Mouse (Mus musculus) midbrain, embryonic 12.5 days (tissue): ENCODE measurements around the gene Ctnna3. TPM values are rescaled to one million over a fixed set of nuclear protein-coding genes. Genes with fewer than 3 reads are reported as not detected.

Experiments
- ATAC-seq: fragments of 200-750 bp; cut with Nextera tagmentation; 2 replicates; pipeline ENCODE4 v1.8.0; 2017; ENCODE audit warnings: low read depth, moderate TSS enrichment, moderate library complexity; ENCODE audit not compliant: low FRiP score
- H3K27ac ChIP-seq: fragments of 300-500 bp; sonication (generic); replicated peaks from 2 replicates; pipeline ENCODE4 v1.5.1; 2016; ENCODE audit warnings: mild to moderate bottlenecking
- H3K27me3 ChIP-seq: fragments of 300-500 bp; sonication (generic); 2 replicates; pipeline ENCODE4 v1.6.1; 2016; ENCODE audit warnings: mild to moderate bottlenecking
- H3K36me3 ChIP-seq: fragments of 300-500 bp; sonication (generic); 2 replicates; pipeline ENCODE4 v1.6.1; 2016
- H3K4me1 ChIP-seq: fragments of 300-500 bp; sonication (generic); 2 replicates; pipeline ENCODE4 v1.6.1; 2016
- H3K4me2 ChIP-seq: fragments of 300-500 bp; sonication (generic); replicated peaks from 2 replicates; pipeline ENCODE4 v1.6.1; 2016; ENCODE audit warnings: mild to moderate bottlenecking, moderate library complexity
- H3K4me3 ChIP-seq: fragments of 300-500 bp; sonication (generic); 2 replicates; pipeline ENCODE4 v1.5.1; 2016; ENCODE audit warnings: mild to moderate bottlenecking
- H3K9ac ChIP-seq: fragments of 300-500 bp; sonication (generic); replicated peaks from 2 replicates; pipeline ENCODE4 v1.6.1; 2016; ENCODE audit warnings: mild to moderate bottlenecking, moderate library complexity
- H3K9me3 ChIP-seq: fragments of 300-500 bp; sonication (generic); 2 replicates; pipeline ENCODE4 v1.6.1; 2016; ENCODE audit warnings: mild to moderate bottlenecking
- WGBS: fragments of 180-500 bp; shearing (Covaris S2); methylation state at CpG from one replicate; pipeline ENCODE4 v1.1.7; 2016; 5-methylcytosine and 5-hydroxymethylcytosine counted together
- polyA plus RNA-seq: library from polyadenylated mRNA; unstranded; fragments of >200 nt; fragmentation: Nextera tagmentation; extraction: Ambion mirVana; gene quantifications from 2 replicates; pipeline ENCODE4 v1.2.1, GENCODE M21; 2016

Ctnna3 gene
- polyA plus RNA-seq, 1 experiment from 2014 or later = not detected

DNA sequence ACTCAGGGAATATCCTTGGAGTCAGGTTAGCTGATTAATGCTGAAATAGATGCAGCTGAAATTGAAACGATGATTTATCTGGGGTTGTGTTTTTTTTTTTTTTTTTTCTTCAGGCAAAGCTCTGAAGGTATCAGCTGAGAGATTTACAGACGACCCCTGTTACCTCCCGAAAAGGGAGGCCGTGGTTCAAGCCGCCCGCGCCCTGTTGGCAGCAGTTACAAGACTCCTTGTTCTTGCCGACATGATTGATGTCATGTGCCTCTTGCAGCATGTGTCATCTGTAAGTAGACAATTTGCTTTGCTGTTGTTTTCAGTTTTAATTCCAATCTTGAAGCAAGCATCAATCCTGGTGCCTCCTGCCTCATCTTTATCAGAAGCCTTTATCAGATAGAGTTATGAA is 136.8 kb downstream of the Ctnna3 start:
- H3K9me3 ChIP-seq = no peaks in the 10 kb centered on the region
- no peaks in the 10 kb centered on the region for H3K36me3 ChIP-seq
- no peak overlapping the region for H3K27ac ChIP-seq
- ATAC-seq = no peak
- H3K4me3 ChIP-seq = no peak overlapping the region
- no peaks in the 10 kb centered on the region for H3K4me1 ChIP-seq
- 87% methylated on average over 8 of the region's 8 CpGs for WGBS
- H3K9ac ChIP-seq = no peak overlapping the region
- no peak overlapping the region for H3K4me2 ChIP-seq
- H3K27me3 ChIP-seq = no peaks in the 10 kb centered on the region

DNA sequence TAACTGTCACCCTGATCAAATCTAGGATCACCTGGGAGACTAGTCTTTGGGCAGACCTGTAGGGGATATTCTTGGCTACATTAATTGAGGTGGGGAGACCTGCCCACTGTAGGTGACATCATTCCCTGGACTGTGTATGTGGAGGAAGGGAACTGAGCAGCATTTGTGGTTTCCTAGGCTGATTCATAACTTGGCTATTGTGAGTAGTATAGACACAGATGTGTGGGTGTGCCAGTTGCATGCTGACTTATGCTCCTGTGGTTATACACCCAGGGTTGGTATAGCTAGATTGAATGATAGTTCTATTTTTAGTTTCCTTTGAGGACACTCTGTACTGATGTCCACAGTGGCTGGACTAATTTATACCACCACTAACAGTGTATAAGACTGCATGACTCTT is 141.7 kb downstream of the Ctnna3 start:
- Histone ChIP-seq H3K4me3 (no peak overlapping the region), H3K36me3 (no peaks in the 10 kb centered on the region), H3K27ac (no peak overlapping the region), H3K27me3 (no peaks in the 10 kb centered on the region), H3K4me2 (no peak overlapping the region), H3K9ac (no peak overlapping the region), H3K4me1 (no peaks in the 10 kb centered on the region), H3K9me3 (no peaks in the 10 kb centered on the region)
- no peak for ATAC-seq

DNA sequence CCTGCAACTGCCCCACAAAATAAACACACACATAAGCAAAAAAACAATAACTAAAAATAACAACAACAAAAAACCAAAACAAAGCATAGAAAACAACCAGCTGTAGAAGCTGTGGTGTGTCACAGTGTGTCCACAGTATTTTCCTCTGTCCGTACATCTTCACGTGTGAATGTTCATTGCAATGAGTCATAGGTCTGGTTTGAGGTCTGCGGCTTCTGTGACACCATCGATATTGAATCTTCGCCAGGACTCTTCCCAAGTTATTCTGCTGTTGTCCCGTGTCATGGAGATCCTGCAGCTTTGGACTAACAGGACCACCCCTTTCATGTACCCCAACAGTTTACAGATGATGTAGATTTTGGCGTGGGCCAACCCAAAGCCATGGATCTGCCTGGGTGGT is 143.0 kb downstream of the Ctnna3 start:
- no peaks in the 10 kb centered on the region for H3K36me3 ChIP-seq
- H3K9me3 ChIP-seq = no peaks in the 10 kb centered on the region
- ATAC-seq = no peak
- no peaks in the 10 kb centered on the region for H3K27me3 ChIP-seq
- H3K4me2 ChIP-seq = no peak overlapping the region
- 87% methylated on average over 7 of the region's 7 CpGs for WGBS
- no peak overlapping the region for H3K9ac ChIP-seq
- H3K27ac ChIP-seq = no peak overlapping the region
- H3K4me3 ChIP-seq = no peak overlapping the region
- H3K4me1 ChIP-seq = no peaks in the 10 kb centered on the region

DNA sequence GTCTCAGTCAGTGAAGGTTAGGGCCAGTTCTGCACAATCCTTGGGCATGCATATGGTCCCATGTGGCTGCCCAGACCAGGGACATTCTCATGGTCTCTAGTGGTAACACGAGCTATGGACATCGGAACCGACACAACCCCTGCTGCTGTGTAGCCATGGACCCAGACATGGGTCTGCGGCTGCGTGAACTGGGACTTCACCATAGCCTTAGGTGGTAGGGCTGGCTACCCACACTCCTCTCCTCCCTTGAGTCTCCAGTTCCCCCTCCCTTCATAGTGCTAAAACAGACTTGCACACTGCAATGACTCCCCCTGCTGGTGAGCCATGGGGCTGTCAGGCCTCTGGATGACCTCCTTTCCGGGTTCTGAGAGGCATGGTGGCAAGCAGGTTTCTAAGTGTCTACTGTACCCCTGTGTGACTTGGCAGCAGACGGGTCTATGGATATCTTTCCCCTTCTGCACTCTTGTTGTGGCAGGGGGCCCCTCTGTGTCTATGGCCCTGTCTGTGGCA is 144.3 kb downstream of the Ctnna3 start:
- H3K4me1 ChIP-seq = no peaks in the 10 kb centered on the region
- ATAC-seq = no peak; the same call in 1 of the 2 replicates
- WGBS = 85% methylated on average over 7 of the region's 7 CpGs

DNA sequence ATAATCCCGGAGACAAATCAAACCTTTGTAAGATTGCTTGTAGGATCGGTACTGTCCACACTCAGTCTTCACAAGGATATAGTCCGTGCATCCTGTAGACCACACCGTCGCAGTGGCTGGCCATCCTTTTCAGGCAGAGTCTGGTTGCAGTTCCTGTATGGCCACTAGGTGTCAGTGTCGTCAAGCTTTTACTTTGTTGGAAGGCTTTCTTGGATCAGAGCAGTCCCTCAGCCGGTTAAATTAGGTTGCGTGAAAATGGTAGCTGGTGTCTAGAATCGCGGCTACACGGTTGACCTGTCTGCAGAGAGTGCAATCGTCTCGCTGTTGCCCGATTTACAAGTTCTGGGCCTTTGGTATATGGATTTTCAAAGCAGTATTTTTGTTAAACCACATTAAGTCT is 152.7 kb downstream of the Ctnna3 start:
- WGBS = 13% methylated on average over 14 of the region's 14 CpGs
- H3K4me2 ChIP-seq = no peak overlapping the region
- peak; percentile 69 for ATAC-seq

More for the DNA sequence above, 144.3 kb downstream of the Ctnna3 start:
- Histone ChIP-seq H3K4me3 (no peak overlapping the region), H3K4me2 (no peak overlapping the region), H3K27ac (no peak overlapping the region), H3K27me3 (no peaks in the 10 kb centered on the region), H3K36me3 (no peaks in the 10 kb centered on the region), H3K9ac (no peak overlapping the region), H3K9me3 (no peaks in the 10 kb centered on the region)

DNA sequence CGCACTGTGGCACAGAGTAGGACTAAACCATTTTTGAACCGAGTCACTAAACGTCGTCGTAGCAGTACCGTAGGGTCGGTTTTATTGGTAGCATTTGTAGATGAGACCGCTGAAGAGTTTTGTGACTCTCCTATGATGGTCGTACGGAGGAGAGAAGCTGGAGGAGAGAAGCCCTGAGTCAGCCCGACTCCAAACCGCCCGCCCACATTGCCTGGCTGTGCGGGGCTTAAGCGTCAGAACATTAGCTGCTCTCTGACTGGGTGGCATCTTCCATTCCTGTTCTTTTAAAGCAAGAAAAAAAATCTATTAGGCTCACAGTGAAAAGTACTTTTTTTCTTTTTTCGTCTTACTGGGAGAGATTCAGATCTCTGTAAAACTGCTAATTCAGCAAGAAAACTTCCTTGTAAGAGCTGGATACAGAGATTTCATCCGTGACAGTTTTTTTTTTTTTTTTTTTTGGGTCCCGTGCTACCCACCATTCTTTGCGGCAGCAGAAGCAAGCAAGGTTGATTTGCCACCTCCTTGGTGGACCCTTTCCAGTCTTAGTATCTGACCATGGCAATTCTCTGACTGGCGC is 154.0 kb downstream of the Ctnna3 start:
- peaks cover 4% of the 10 kb centered on the region; the same call in 1 of the 2 replicates for H3K27me3 ChIP-seq
- H3K4me1 ChIP-seq = no peaks in the 10 kb centered on the region
- H3K27ac ChIP-seq = no peak overlapping the region
- WGBS = 72% methylated on average over 20 of the region's 20 CpGs
- 0 out of 2 replicates have a peak overlapping the region, but pooled peaks have one; percentile 2 for H3K4me3 ChIP-seq
- 0 out of 2 replicates have a peak, but pooled peaks have one; percentile 16 for ATAC-seq
- H3K36me3 ChIP-seq = no peaks in the 10 kb centered on the region
- no peak overlapping the region for H3K9ac ChIP-seq
- no peaks in the 10 kb centered on the region for H3K9me3 ChIP-seq
- 0 out of 2 replicates have a peak overlapping the region, but pooled peaks have one; percentile 2 for H3K4me2 ChIP-seq

More for the DNA sequence above, 152.7 kb downstream of the Ctnna3 start:
- Histone ChIP-seq H3K36me3 (no peaks in the 10 kb centered on the region), H3K9ac (no peak overlapping the region), H3K4me3 (no peak overlapping the region), H3K4me1 (no peaks in the 10 kb centered on the region), H3K27me3 (peaks cover 4% of the 10 kb centered on the region; the same call in 1 of the 2 replicates), H3K27ac (no peak overlapping the region), H3K9me3 (no peaks in the 10 kb centered on the region)

DNA sequence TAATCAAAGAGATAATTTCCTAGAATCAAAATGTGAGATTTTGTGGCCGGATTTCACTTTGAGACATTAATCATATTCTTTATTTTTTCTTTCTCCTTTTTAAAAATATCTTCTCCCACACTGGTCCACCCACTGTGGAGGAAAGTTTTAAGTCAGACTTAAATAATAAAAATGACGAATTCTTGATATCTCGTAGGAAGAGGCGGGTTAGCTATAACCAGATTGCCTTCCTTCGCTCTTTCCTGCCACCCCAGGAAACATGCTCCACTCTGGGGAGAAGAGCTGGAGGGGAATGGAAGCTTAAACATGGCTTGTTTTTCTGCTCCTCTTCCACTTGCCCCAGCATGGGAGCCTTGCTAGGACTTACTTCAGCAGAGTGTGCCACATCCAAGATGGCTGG is 169.5 kb downstream of the Ctnna3 start:
- 86% methylated on average over 5 of the region's 5 CpGs for WGBS
- Histone ChIP-seq H3K9me3 (no peaks in the 10 kb centered on the region), H3K4me2 (no peak overlapping the region), H3K36me3 (no peaks in the 10 kb centered on the region), H3K27ac (no peak overlapping the region), H3K4me3 (no peak overlapping the region), H3K9ac (no peak overlapping the region), H3K4me1 (no peaks in the 10 kb centered on the region), H3K27me3 (no peaks in the 10 kb centered on the region)
- no peak for ATAC-seq

DNA sequence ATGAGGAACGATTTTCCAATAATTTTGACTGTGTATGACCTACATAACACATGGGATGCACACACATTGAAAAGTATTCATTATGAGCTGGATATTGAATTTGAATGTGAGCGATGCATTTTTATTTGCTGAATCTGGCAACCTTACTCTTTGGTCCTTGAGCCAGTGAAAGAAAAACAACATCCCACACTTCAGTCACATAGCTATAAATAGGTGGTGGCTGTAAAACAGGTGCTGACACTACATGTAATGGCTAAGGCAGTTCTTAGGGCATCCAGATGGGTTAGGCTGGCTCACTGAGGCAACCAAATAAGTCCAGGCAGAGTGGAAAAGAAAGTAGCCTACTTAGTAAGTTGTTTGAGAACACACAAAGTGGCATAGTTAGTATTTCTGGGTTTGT is 171.3 kb downstream of the Ctnna3 start:
- H3K4me3 ChIP-seq = no peak overlapping the region

DNA sequence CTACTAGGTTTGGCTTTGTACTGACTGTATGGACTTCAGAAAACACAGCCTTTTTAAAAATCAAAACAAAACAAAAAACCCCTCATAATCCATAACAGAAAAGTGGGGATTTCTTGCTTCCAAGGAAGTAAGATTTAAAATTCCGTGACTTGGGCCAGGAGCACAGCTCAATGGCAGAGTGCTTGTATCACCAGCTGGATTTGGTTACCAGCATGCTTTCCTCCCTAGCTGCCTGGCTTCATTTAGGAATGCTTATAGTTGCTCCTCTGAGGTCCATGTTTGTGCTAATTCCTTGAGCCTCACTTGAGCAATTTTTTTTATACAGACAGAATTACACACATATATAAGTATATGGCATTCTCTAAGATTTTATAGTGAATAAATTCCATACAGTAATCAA is 198.6 kb downstream of the Ctnna3 start:
- H3K36me3 ChIP-seq = no peaks in the 10 kb centered on the region
- no peaks in the 10 kb centered on the region for H3K9me3 ChIP-seq
- WGBS = 64% methylated on average over 1 of the region's 1 CpGs
- no peak overlapping the region for H3K4me2 ChIP-seq
- no peak overlapping the region for H3K4me3 ChIP-seq
- ATAC-seq = no peak
- H3K27me3 ChIP-seq = no peaks in the 10 kb centered on the region
- H3K27ac ChIP-seq = no peak overlapping the region
- no peaks in the 10 kb centered on the region for H3K4me1 ChIP-seq
- H3K9ac ChIP-seq = no peak overlapping the region

More for the DNA sequence above, 171.3 kb downstream of the Ctnna3 start:
- H3K9me3 ChIP-seq = no peaks in the 10 kb centered on the region
- no peak overlapping the region for H3K9ac ChIP-seq
- H3K36me3 ChIP-seq = no peaks in the 10 kb centered on the region
- H3K4me2 ChIP-seq = no peak overlapping the region
- H3K4me1 ChIP-seq = no peaks in the 10 kb centered on the region
- no peak for ATAC-seq
- no peak overlapping the region for H3K27ac ChIP-seq
- 93% methylated on average over 2 of the region's 2 CpGs for WGBS
- no peaks in the 10 kb centered on the region for H3K27me3 ChIP-seq

DNA sequence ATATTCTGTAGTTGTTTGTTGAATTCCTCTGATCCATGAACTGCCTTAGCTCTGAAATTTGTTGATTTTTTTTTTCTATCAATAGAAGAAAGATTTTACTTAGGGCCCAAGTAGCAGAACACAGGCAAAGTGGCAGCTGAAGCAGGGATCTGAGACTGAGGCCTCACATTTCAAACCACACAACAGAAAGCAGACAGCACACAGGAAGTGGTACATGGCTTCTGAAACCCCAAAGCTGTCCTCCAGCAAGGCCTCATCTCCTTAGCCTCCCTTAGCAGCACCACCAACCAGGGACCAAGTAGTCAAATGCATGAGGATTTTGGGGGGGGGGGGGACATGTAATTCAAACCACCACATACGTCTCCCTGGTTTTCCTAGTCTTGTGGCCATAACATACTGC is 204.0 kb downstream of the Ctnna3 start:
- no peak for ATAC-seq
- no peaks in the 10 kb centered on the region for H3K27me3 ChIP-seq
- 82% methylated on average over 1 of the region's 1 CpGs for WGBS
- H3K4me1 ChIP-seq = no peaks in the 10 kb centered on the region
- H3K9ac ChIP-seq = no peak overlapping the region
- H3K4me3 ChIP-seq = no peak overlapping the region
- no peak overlapping the region for H3K4me2 ChIP-seq
- no peak overlapping the region for H3K27ac ChIP-seq
- H3K9me3 ChIP-seq = no peaks in the 10 kb centered on the region
- no peaks in the 10 kb centered on the region for H3K36me3 ChIP-seq

DNA sequence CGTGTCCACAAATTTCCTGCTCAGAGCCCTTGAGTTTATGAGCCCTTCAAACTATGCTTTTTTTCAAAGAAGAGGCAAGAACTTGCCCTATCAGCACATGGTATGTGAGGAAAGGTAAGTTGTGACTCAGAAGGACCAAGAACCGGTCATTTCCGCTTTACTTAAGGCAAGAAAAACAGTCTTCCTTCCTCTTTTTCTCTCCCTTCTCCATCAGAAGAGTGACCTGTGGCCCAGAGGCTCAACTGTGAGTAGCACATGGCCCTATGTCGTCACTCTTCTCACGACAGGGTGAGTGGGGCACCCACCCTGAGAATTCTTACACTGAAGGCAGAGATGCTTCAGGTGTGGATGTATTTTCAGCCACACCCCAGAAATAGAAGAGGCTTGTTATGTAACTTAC is 208.1 kb downstream of the Ctnna3 start:
- no peak overlapping the region for H3K27ac ChIP-seq
- no peaks in the 10 kb centered on the region for H3K36me3 ChIP-seq
- no peak overlapping the region for H3K9ac ChIP-seq
- no peaks in the 10 kb centered on the region for H3K27me3 ChIP-seq
- H3K4me2 ChIP-seq = no peak overlapping the region
- no peak overlapping the region for H3K4me3 ChIP-seq
- ATAC-seq = no peak
- no peaks in the 10 kb centered on the region for H3K4me1 ChIP-seq
- WGBS = 84% methylated on average over 5 of the region's 5 CpGs
- no peaks in the 10 kb centered on the region for H3K9me3 ChIP-seq

DNA sequence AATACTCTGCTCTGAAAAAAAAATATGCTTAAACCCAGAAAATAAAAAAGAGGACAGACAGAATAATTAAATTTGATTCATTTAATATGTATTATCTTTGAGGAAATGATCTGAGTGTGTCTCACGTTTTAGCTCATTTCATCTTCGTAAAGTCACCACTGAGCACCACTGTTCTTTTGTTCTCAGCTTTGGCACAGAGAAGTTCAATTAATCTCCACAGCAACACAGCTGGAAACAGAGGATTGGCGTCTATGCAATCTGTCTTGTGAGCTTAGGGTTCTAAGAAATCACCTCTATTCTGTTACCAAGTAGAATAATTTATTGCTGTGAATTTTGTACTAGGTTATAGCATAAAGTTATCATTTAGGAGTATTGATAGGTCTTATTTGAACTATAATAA is 217.4 kb downstream of the Ctnna3 start:
- Histone ChIP-seq H3K27ac (no peak overlapping the region), H3K9ac (no peak overlapping the region), H3K9me3 (no peaks in the 10 kb centered on the region), H3K4me3 (no peak overlapping the region), H3K36me3 (no peaks in the 10 kb centered on the region), H3K4me1 (no peaks in the 10 kb centered on the region), H3K4me2 (no peak overlapping the region), H3K27me3 (no peaks in the 10 kb centered on the region)
- WGBS = 13% methylated on average over 3 of the region's 3 CpGs
- no peak for ATAC-seq

DNA sequence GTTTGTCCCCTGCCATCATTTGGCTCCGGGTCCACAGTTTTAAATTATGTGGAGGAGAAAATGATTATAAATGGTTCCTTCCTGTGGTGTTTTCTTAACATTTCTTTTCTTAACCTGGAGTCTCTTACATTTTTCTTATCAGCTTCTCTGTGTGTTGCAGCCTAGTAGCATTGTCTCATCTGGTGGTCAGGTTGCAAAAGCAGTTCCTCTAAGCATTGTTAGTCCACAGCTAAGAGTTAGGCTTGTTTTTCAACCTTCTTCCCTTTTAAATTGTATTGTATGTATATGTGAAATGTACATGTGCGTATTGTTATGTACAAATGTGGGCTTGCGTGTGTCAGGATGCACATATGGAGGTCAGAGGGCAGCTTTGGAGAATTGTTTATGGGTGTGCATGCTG is 220.4 kb downstream of the Ctnna3 start:
- Histone ChIP-seq H3K27me3 (no peaks in the 10 kb centered on the region), H3K4me3 (no peak overlapping the region), H3K4me2 (no peak overlapping the region), H3K9me3 (no peaks in the 10 kb centered on the region), H3K9ac (no peak overlapping the region), H3K36me3 (no peaks in the 10 kb centered on the region), H3K4me1 (no peaks in the 10 kb centered on the region), H3K27ac (no peak overlapping the region)
- ATAC-seq = no peak
- WGBS = 81% methylated on average over 3 of the region's 3 CpGs
